Mouse (Mus musculus) frontal cortex, postnatal 25 days (tissue): ENCODE measurements around the gene Asb13.

Source experiments
- DNase-seq, 2 experiments: peaks; one replicate each; pipeline ENCODE4 v3.0.0; 2022; ENCODE audit warnings: low spot score in 2 of 2

Gene Asb13

DNA sequence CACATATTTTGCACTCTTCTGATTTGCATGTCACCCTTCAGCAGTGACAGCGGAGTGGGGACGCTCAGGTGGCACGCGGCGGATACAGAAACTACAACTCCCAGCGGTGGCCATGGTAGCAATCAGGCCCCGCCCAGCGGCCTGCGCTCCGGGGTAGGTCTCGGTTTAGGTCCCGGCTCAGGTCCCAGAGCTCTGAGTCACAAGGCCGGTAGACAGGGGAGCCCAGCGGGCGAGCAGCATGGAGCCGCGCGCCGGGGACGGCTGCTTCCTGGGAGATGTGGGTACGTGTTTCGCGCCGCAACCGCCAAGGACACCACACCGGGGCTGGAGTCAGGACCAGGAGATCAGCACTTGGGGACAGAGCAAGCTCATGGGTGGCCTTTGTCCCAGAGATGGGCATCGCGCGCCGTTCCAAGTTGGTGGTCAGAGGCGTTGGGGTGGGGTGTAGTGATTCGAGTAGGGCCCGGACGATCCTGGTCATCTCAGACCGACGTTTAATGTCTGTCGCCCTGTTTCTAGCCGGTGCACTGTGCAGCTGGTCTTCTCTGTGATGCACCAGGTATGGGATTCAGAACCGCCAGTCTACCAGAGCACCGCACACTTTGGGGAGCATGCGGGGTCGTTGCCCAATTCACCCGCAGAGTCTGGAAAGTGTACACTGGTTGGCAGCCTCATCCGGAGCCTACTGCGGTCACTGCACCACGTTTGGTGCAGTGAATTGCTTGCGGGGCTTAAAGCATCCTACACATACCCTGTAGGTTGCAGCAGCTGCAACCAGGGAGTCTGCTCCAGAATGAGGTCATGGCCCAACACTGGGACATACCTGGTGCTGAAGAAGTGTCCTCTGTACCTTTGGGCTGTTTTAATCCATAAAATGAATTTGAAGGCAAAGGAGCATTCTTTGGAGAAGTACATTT lies at the start of gene Asb13:
Gene Asb13 (plus strand): TSS at position 138 of the 917 bp plus-strand sequence.
- DNase-seq, result peak; percentile 74 to 75

DNA sequence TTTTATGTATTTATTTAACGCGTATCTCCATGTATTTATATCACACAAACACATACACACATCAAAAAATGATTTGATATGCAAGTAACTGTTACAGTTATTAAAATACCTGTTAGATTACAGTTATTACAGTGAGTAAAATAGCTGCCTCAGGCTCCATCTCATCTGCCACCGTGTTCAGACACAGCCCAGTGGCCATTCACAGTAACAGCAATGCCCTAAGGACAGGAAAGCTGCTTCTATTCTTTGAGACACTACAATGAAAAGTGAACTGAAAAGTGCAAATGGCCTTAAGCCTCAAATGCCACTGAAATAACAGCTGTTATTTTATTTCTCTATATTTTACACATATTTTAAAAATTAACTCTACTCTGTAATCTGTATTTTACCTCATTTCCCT lies 43.0 kb upstream of the Asb13 start:
- no peak for DNase-seq

- DNase-seq, result no peak
Measured at GRCm38 (mm10) chr13:3594311-3594710, 39.5 kb upstream of the Asb13 start.

DNA sequence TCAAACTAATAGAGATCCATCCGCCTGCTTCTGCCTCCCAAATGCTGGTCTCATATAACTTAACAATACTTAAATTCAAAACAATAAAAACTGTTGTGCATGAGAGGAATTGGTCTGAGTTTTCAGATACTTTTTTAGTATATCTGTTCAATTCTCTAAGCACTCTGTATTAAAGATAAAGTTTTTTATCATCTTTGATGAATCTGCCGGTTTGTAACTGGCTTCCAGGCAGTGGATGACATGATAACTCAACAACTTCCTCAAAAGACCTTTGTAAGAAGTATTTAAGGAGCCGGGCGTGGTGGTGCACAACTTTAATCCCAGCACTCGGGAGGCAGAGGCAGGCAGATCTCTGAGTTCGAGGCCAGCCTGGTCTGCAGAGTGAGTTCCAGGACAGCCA lies 37.6 kb upstream of the Asb13 start:
- DNase-seq, result no peak

- no peak for DNase-seq
Measured at GRCm38 (mm10) chr13:3609780-3610117, 24.1 kb upstream of the Asb13 start.

DNA sequence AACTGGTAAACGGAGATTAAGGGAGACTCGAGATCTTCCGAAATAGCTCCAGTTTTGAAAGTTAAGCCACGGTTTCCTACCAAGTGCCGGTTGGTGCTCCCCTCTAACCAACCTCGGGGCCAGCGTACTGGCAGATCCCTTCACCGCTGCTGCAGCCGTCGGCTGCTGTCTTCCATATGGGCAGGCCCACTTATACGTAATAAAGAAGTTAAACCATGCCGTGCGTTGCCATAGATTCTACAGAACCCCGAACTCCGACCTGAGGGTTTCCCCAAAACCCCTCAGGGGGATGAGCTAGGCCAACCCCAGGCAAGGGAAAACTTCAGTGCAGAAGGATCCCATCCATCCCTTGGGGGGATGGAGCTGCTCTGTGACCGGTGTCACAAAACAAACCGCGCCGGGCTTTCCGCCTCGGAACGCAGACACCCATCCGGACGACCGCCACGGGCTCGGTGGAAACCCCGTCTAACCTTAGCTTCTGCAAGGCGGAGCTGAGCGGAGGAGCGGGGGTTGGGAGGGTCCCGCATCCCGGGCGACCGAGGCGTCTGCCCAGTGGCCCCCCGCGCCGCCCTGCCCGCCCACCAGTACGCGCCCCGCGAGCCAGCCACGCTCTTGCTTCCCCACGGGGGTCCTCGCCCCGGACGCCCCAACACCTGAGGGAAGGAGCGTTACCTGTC lies 23.6 kb upstream of the Asb13 start:
- DNase-seq, result peak; percentile 14 to 17

DNA sequence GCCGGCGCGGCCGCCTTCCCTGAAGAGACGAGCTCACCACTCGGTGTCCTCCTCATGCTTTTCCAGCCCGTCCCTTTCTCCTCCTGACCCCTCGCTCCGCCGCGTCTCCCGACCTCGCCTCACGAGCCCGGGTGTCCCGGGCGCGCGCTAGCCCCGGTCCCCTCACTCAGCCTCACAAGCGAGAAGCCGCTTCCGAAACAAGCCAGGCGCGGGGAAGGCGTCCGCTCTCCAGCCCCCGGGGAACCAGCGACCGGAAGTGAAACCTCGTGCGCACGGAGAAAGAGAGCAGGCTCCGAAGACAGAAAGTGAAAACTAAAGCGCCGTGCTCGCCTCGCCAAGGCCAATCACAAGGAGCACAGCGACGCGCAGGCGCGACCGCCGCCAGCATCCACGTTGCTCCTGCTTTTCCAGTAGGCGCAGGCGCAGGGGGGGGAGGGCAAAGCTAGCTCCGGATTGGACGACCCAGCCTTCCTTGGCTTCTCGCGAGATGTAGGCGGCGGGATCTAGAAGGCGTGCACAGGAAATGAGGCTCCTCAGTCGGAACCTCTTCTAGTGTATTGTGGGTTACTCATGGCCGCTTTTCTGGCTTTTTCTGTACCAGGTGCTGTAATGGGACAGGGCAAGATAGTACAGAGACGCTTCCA lies 22.9 kb upstream of the Asb13 start, which contains the start of gene Fam208b:
Gene Fam208b (minus strand): TSS at position 314 of the 644 bp plus-strand sequence.
- DNase-seq, result peak; percentile 96 to 97

- no peak for DNase-seq
Measured at GRCm38 (mm10) chr13:3627139-3627538, 6.7 kb upstream of the Asb13 start.

- DNase-seq, result no peak
Measured at GRCm38 (mm10) chr13:3628102-3628501, 5.7 kb upstream of the Asb13 start.

DNA sequence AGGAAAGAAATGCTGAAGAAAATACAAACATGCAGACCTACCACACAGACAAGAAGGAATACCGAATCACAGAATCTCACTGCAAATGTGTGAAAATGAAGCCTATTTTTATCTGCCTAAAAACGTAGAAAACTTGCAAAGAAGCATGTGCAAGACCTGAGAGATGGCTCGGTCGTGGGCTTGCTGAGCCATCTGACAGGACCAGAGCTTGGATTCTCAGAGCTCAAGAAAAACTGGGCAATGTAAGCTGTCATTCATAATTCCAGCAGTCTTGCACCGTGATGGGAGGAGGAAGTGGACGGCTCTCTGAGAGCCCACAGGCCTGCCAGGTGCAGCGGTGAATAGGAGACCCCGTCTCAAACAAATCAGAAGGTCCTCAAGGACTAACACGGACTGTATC lies 1.3 kb upstream of the Asb13 start:
- DNase-seq, result no peak

- no peak for DNase-seq
Measured at GRCm38 (mm10) chr13:3633131-3633530, 701 bp upstream of the Asb13 start.

- DNase-seq, result no peak
Measured at GRCm38 (mm10) chr13:3635076-3635475, 1.2 kb downstream of the Asb13 start.

DNA sequence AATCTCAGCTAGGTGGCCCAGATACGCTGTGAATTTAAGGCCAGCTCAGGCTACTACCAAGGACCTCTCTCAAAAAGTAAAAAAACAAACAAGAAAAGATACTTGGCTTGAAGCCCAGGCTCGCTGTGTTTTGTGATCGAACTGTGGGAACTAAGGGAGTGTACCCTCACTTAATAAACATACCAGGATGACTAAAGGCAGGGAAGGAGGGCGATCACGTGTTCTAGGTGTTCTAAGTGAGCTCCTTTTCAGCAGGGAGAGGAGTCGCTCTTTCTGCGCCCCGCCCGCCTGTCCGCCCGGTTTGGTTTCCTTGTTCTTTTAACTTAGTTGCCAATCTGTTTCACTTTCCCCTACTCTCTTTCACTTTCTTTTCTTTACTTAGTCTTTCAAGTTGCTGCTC lies 3.0 kb downstream of the Asb13 start:
- DNase-seq, result no peak

DNA sequence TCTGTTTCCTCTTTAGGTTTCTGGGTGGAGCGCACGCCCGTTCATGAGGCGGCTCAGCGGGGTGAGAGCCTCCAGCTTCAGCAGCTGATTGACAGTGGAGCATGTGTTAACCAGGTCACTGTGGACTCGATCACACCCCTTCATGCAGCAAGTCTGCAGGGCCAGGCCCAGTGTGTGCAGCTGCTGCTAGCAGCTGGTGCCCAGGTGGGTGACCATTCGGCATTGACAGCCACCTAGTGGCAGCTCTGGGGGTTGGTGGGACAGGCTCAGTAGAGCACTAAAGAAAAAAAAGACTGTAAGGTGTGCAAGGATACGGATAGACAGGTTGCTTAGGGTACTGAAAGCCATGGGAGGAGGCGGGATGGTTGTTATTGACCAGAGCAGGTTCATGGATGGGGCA lies 8.2 kb downstream of the Asb13 start:
- no peak for DNase-seq

GRCm38 (mm10) chr13:3642538-3642937 lies 8.7 kb downstream of the Asb13 start:
- no peak for DNase-seq

DNA sequence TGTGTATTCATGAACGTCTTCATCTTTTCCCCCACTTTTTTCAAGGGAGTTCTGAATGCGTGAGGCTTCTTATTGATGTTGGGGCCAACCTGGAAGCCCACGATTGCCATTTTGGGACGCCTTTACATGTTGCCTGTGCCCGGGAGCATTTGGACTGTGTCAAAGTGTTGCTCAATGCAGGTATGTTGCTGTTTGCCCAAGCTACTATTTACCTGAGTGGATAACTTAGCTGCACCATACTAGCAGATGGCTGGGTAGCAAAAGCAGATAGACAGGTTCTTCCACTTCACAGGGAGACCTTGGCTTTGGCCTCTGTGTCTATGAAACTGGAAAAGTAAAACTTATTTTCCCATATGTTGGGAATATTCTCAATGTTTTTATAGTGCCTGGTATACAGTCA lies 11.0 kb downstream of the Asb13 start:
- DNase-seq, result no peak

- DNase-seq, result no peak
Measured at GRCm38 (mm10) chr13:3645919-3646318, 12.1 kb downstream of the Asb13 start.

GRCm38 (mm10) chr13:3646566-3646965 lies 12.7 kb downstream of the Asb13 start:
- DNase-seq, result no peak

GRCm38 (mm10) chr13:3650569-3650968 lies 16.7 kb downstream of the Asb13 start:
- no peak for DNase-seq

DNA sequence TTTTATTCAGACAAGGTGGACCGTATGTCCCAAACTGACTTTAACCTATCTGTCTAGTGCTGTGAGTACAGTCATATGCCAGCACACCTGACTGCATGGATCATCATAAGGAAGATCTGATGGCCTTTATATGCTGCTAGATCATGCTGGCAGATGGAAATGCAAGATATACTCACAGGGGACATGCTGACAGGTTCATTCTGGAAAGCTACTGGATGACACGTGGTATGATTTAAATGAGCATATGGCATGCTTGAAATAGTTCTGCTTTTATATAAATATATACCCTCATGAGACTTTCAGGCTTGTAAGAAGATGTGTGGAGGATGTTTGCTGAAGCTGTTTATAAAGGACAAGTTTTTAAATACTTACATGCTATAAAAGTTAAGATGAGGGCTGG lies 20.6 kb downstream of the Asb13 start:
- no peak for DNase-seq

DNA sequence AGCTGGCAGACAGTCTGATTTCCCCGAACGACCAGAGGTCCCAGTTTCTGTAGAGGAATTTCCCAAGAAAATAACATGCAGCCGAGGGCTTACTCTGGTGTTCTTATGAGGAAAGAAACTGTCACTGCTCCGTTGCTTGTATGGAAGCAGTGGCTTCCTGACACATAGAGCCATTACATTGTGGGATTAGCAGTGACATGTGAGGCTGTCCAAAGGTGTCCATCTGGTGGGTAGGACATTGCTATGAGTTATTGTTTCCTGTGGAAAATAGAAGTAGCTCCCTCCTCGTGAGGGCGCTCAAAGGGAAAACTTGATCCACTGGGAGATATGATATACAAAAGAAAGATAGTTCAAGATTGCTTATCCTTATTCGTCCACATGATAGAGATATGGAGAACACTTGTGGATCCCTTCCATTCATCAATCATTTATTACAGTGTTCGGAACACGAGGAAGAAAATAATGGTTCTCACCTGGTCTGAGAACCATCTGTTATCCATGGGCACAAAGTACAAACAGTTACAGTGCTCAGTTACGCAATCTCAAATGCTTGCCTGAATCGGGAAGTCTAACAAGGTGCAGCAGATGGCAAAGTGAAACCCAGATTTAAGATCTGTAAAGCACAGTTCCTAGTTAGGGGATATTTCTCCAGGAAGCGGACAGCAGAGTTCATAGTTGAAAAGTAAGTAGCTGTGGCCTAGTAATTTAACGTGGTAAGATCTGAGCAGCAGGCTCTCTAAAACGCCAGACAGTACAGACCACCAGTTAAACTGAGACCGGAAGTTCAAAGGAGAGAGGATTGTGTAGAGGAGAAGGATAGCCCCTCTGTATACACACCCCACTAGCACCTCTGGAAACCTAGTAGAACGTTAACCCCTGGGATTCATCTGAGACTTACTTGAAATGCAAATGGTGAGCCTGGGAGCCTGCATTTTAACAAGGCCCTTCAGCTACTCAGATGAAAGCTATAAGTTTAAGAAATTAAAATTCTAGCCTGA lies 25.6 kb downstream of the Asb13 start:
- DNase-seq, result no peak
